Comparison of ENCODE assay signal across 8 mouse cellular contexts in genomic region chr10:79680606-79681495, GRCm38 (mm10). TPM values are rescaled to one million over a fixed set of nuclear protein-coding genes. Genes with fewer than 3 reads are reported as not detected.
A peak's percentile ranks its signal among the peaks of the same experiment; 100 is the strongest.
DNase-seq lines count a peak whose midpoint lies in the region; ATAC-seq and TF ChIP-seq lines count a peak whose summit lies in the region.

No protein-coding gene starts in this region.

- peak overlapping the region; percentile 67 for H3K27ac ChIP-seq in heart, embryonic 16.5 days (ENCODE audit: low read length)
- H3K27ac ChIP-seq in liver, embryonic 16.5 days (ENCODE audit: low read length): peak overlapping the region; percentile 100
- H3K27ac ChIP-seq in stomach, embryonic 15.5 days: peak overlapping the region; percentile 88

- H3K9me3 ChIP-seq in heart, embryonic 16.5 days (replicated peaks; ENCODE audit: control insufficient read depth, low read length): no peaks in the 10 kb centered on the region
- no peaks in the 10 kb centered on the region for H3K9me3 ChIP-seq in liver, embryonic 16.5 days (replicated peaks; ENCODE audit: control insufficient read depth, low read length)
- H3K9me3 ChIP-seq in stomach, embryonic 15.5 days: no peaks in the 10 kb centered on the region

- H3K36me3 ChIP-seq in heart, embryonic 16.5 days (ENCODE audit: control insufficient read depth, insufficient read depth): peaks cover 16% of the 10 kb centered on the region
- peaks cover 14% of the 10 kb centered on the region for H3K36me3 ChIP-seq in liver, embryonic 16.5 days (ENCODE audit: control insufficient read depth, insufficient read depth)
- peaks cover 12% of the 10 kb centered on the region for H3K36me3 ChIP-seq in stomach, embryonic 15.5 days

- WGBS in lung, adult 2 months: 25% methylated on average over 11 of the region's 11 CpGs
- WGBS in heart, embryonic 16.5 days: 33% methylated on average over 11 of the region's 11 CpGs
- 27% methylated on average over 11 of the region's 11 CpGs for WGBS in liver, embryonic 16.5 days (ENCODE audit: insufficient replicate concordance)
- 24% methylated on average over 11 of the region's 11 CpGs for WGBS in stomach, embryonic 15.5 days

- H3K4me3 ChIP-seq in lung, adult 2 months (replicated peaks; ENCODE audit: extremely low read depth, low read depth, low read length): peak overlapping the region; percentile 49
- peak overlapping the region; percentile 90 for H3K4me3 ChIP-seq in heart, embryonic 16.5 days (ENCODE audit: low read length)
- H3K4me3 ChIP-seq in liver, embryonic 16.5 days (ENCODE audit: low read depth, low read length): peak overlapping the region; percentile 72
- peak overlapping the region; percentile 82 for H3K4me3 ChIP-seq in stomach, embryonic 15.5 days (replicated peaks)

- no peak for TF ChIP-seq POLR2A in lung, adult 2 months (IDR thresholded peaks at IDR 0.05; ENCODE audit: borderline replicate concordance, extremely low read depth, low read depth, low read length)

- H3K4me2 ChIP-seq in heart, embryonic 16.5 days (ENCODE audit: low read depth, low read length): peak overlapping the region; percentile 73
- H3K4me2 ChIP-seq in liver, embryonic 16.5 days (ENCODE audit: low read depth, low read length): peak overlapping the region; percentile 99
- peak overlapping the region; percentile 72 for H3K4me2 ChIP-seq in stomach, embryonic 15.5 days

- 0 out of 2 replicates have a peak, but pooled peaks have one; percentile 1 for ATAC-seq in heart, embryonic 16.5 days (replicated peaks; ENCODE audit: extremely low read depth, insufficient read depth, low FRiP score)
- no peak for ATAC-seq in liver, embryonic 16.5 days (ENCODE audit: low read depth)
- ATAC-seq in stomach, embryonic 15.5 days (ENCODE audit: insufficient read depth, low FRiP score, low read depth): peak; percentile 5; the same call in 1 of the 2 replicates

- H3K27me3 ChIP-seq in heart, embryonic 16.5 days (ENCODE audit: control insufficient read depth, insufficient read depth, low read length): no peaks in the 10 kb centered on the region
- no peaks in the 10 kb centered on the region; the same call in 1 of the 2 replicates for H3K27me3 ChIP-seq in liver, embryonic 16.5 days (ENCODE audit: control insufficient read depth, insufficient read depth, low read depth, low read length)
- no peaks in the 10 kb centered on the region for H3K27me3 ChIP-seq in stomach, embryonic 15.5 days (replicated peaks)

- TF ChIP-seq CTCF in lung, adult 2 months (IDR thresholded peaks at IDR 0.05; ENCODE audit: insufficient read depth, low read length): no peak

- H3K4me1 ChIP-seq in lung, adult 2 months (ENCODE audit: control insufficient read depth, insufficient read depth, low read length): peaks cover 14% of the 10 kb centered on the region
- H3K4me1 ChIP-seq in heart, embryonic 16.5 days (ENCODE audit: control insufficient read depth, insufficient read depth, low read length): peaks cover 25% of the 10 kb centered on the region
- H3K4me1 ChIP-seq in liver, embryonic 16.5 days (ENCODE audit: control insufficient read depth, low read depth, low read length): peaks cover 33% of the 10 kb centered on the region
- H3K4me1 ChIP-seq in stomach, embryonic 15.5 days: peaks cover 22% of the 10 kb centered on the region

- no peak for DNase-seq in lung, adult 2 months
- no peak for DNase-seq in lung, postnatal 25 days (ENCODE audit: low spot score)
- DNase-seq in cerebellum, postnatal 14 days: peak; percentile 42 to 50
- no peak for DNase-seq in right cerebral cortex, postnatal 25 days
- DNase-seq in kidney, adult 9 months: no peak

- H3K9ac ChIP-seq in heart, embryonic 16.5 days (ENCODE audit: low read length): peak overlapping the region; percentile 56
- peak overlapping the region; percentile 77 for H3K9ac ChIP-seq in liver, embryonic 16.5 days (ENCODE audit: low read depth, low read length)
- no peak overlapping the region for H3K9ac ChIP-seq in stomach, embryonic 15.5 days

RNA-seq across cellular contexts. Expression of gene Cdc34, which starts 1.1 kb away (rescaled TPM):
- polyA plus RNA-seq in lung, adult 2 months (2012; rRNA removed): 112 and 121 TPM in 2 replicates
- polyA plus RNA-seq in heart, embryonic 16.5 days (2015; fragmentation: Nextera tagmentation; extraction: Ambion mirVana): 98.0 and 101 TPM in 2 replicates
- polyA plus RNA-seq in liver, embryonic 16.5 days (2015; fragmentation: Nextera tagmentation; extraction: Ambion mirVana): 80.5 and 81.5 TPM in 2 replicates
- 107 and 108 TPM in 2 replicates for polyA plus RNA-seq in stomach, embryonic 15.5 days (2015; fragmentation: Nextera tagmentation; extraction: Ambion mirVana)

RNA-seq across cellular contexts. Expression of gene Gzmm, which starts 8.0 kb away (rescaled TPM):
- polyA plus RNA-seq in lung, adult 2 months (2012; rRNA removed): 1.5 and 1.6 TPM in 2 replicates
- polyA plus RNA-seq in heart, embryonic 16.5 days (2015; fragmentation: Nextera tagmentation; extraction: Ambion mirVana): 1.1 and 1.3 TPM in 2 replicates
- 0.15 and 0.22 TPM in 2 replicates for polyA plus RNA-seq in liver, embryonic 16.5 days (2015; fragmentation: Nextera tagmentation; extraction: Ambion mirVana)
- 0.40 and 0.57 TPM in 2 replicates for polyA plus RNA-seq in stomach, embryonic 15.5 days (2015; fragmentation: Nextera tagmentation; extraction: Ambion mirVana)

RNA-seq across cellular contexts. Expression of gene Tpgs1, which starts 11.7 kb away (rescaled TPM):
- 70.4 and 84.7 TPM in 2 replicates for polyA plus RNA-seq in lung, adult 2 months (2012; rRNA removed)
- 45.5 and 47.0 TPM in 2 replicates for polyA plus RNA-seq in heart, embryonic 16.5 days (2015; fragmentation: Nextera tagmentation; extraction: Ambion mirVana)
- 19.3 and 19.4 TPM in 2 replicates for polyA plus RNA-seq in liver, embryonic 16.5 days (2015; fragmentation: Nextera tagmentation; extraction: Ambion mirVana)
- 58.2 and 59.3 TPM in 2 replicates for polyA plus RNA-seq in stomach, embryonic 15.5 days (2015; fragmentation: Nextera tagmentation; extraction: Ambion mirVana)

RNA-seq across cellular contexts. Expression of gene Madcam1, which starts 16.5 kb away (rescaled TPM):
- 0.13 TPM in 1 of 2 replicates, not detected in the other for polyA plus RNA-seq in lung, adult 2 months (2012; rRNA removed)
- 1.4 and 1.8 TPM in 2 replicates for polyA plus RNA-seq in heart, embryonic 16.5 days (2015; fragmentation: Nextera tagmentation; extraction: Ambion mirVana)
- polyA plus RNA-seq in liver, embryonic 16.5 days (2015; fragmentation: Nextera tagmentation; extraction: Ambion mirVana): 0.16 and 0.24 TPM in 2 replicates
- 36.4 and 41.1 TPM in 2 replicates for polyA plus RNA-seq in stomach, embryonic 15.5 days (2015; fragmentation: Nextera tagmentation; extraction: Ambion mirVana)

RNA-seq across cellular contexts. Expression of gene Bsg, which starts 23.4 kb away (rescaled TPM):
- 684 and 692 TPM in 2 replicates for polyA plus RNA-seq in lung, adult 2 months (2012; rRNA removed)
- 1,046 and 1,072 TPM in 2 replicates for polyA plus RNA-seq in heart, embryonic 16.5 days (2015; fragmentation: Nextera tagmentation; extraction: Ambion mirVana)
- polyA plus RNA-seq in liver, embryonic 16.5 days (2015; fragmentation: Nextera tagmentation; extraction: Ambion mirVana): 924 and 947 TPM in 2 replicates
- polyA plus RNA-seq in stomach, embryonic 15.5 days (2015; fragmentation: Nextera tagmentation; extraction: Ambion mirVana): 1,050 and 1,128 TPM in 2 replicates

Comparison
In these comparisons a context has a peak if more than half of its experiments do, and no peak if none do; other contexts are left out.
1. DNase-seq: peak in cerebellum, postnatal 14 days (2 of 2); none in lung, adult 2 months (single experiment), lung, postnatal 25 days (single experiment), right cerebral cortex, postnatal 25 days (single experiment) and kidney, adult 9 months (single experiment).
2. Peak in every context shown above with its lines, with median percentiles within 50 percentile points of each other: H3K4me3 ChIP-seq, H3K27ac ChIP-seq and H3K4me2 ChIP-seq.